Mouse (Mus musculus): Measurements from ENCODE around the gene Alg12. TPM values are rescaled to one million over a fixed set of nuclear protein-coding genes. Genes with fewer than 3 reads are reported as not detected.

Gene Alg12
- polyA plus RNA-seq, 1 experiment = 6.3 TPM

DNA sequence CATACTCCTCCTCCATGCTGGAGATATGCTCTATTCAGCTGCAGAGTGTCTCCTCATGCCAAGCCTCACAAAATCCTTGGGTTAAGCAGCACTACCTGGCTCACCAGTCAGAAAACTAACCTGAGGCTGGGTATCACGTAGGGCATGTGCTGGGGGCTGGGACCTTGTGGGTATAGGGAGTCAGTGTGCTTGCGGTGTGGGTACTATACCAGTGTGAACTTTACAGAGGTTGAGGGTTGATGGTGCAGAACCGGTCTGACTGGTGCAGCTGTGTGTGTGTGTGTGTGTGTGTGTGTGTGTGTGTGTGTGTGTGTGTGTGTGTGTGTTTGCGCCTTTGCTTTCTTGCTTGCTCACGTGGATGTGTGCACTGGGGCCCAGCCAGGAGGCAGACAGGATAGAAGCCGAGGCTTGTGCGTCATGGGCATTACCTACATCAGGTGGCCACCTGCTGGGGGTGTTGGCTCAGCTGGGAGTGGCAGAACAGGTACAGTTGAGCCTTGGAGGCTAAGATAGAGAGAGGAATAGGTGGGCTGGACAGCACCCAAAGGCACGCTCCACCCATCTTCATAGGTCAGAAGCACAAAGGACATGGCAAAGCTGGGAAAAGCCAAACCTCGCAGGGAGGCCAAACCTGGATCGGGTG, 32.5 kb upstream of the Alg12 start:
- H3K27ac ChIP-seq (ENCODE audit: control insufficient read depth, insufficient read depth, low read depth, low read length, poor library complexity) = no peak overlapping the region
- 67% methylated on average over 10 of the region's 10 CpGs for WGBS
- H3K4me3 ChIP-seq (replicated peaks; ENCODE audit: control insufficient read depth, low read depth, low read length) = no peak overlapping the region
- H3K4me1 ChIP-seq (ENCODE audit: control insufficient read depth, insufficient read depth, low read length) = no peaks in the 10 kb centered on the region
- no peak for TF ChIP-seq CTCF (IDR thresholded peaks at IDR 0.05; ENCODE audit: control insufficient read depth, insufficient read depth, low read length)
- TF ChIP-seq POLR2A (IDR thresholded peaks at IDR 0.05; ENCODE audit: borderline replicate concordance, control insufficient read depth, low read depth, low read length) = no peak

DNA sequence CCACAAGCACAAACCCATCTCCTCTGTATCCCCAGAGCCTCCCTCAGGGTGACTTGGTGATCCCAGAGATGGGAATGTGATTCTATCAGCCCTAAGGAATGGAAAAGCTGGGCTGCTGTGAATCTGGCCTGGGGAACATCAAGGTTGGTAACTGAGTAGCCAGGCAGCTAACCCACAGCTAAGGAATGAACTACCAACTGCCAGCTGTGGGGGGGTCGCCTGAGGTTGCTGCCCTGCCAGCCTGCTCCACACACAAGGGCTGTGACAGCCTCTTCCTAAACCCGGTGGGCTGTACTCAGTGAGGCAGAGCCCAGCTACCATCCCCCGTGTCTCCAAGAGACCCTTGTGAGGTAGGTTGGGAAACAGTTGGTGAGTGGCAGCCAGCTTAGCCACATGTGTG, 32.0 kb upstream of the Alg12 start:
- Histone ChIP-seq H3K27ac (ENCODE audit: control insufficient read depth, insufficient read depth, low read depth, low read length, poor library complexity) (no peak overlapping the region), H3K4me1 (ENCODE audit: control insufficient read depth, insufficient read depth, low read length) (no peaks in the 10 kb centered on the region), H3K4me3 (replicated peaks; ENCODE audit: control insufficient read depth, low read depth, low read length) (no peak overlapping the region)
- 69% methylated on average over 3 of the region's 3 CpGs for WGBS
- TF ChIP-seq POLR2A (IDR thresholded peaks at IDR 0.05; ENCODE audit: borderline replicate concordance, control insufficient read depth, low read depth, low read length) (no peak), CTCF (IDR thresholded peaks at IDR 0.05; ENCODE audit: control insufficient read depth, insufficient read depth, low read length) (no peak)

DNA sequence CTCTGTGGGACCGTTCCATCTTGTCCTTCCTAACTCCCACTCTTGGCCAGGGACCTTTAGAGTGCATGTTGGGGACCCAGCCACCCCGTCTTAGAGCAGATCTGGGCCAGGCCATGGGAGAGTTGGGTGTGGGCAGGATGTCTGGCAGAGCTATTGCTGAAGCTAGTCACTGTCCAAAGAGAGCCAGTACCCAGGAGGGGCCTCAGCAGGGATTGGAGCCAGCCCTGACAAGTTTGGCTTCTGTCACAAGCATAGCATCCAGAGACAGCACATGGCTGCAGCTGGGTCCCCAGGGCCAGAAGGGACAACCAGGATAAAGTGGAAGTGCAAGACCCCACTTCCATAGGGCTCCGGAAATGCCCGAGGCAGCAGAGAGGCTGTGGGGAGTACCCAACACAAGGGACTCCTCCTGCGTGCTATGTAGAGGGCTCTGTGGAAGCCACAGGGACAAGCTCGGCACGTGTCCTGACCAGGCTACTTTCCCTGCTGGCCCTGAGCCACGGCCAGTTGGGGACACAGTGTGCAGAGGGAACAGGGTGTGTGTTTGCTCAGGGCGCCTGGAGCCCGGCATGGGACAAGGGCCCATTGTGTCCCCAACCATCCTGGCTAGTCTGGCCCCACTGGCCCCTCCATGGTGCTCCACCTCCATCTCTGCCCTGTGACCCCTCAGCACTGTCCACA, 31.2 kb upstream of the Alg12 start:
- WGBS = 75% methylated on average over 10 of the region's 10 CpGs
- Histone ChIP-seq H3K27ac (ENCODE audit: control insufficient read depth, insufficient read depth, low read depth, low read length, poor library complexity) (no peak overlapping the region), H3K4me3 (replicated peaks; ENCODE audit: control insufficient read depth, low read depth, low read length) (no peak overlapping the region), H3K4me1 (ENCODE audit: control insufficient read depth, insufficient read depth, low read length) (no peaks in the 10 kb centered on the region)
- TF ChIP-seq POLR2A (IDR thresholded peaks at IDR 0.05; ENCODE audit: borderline replicate concordance, control insufficient read depth, low read depth, low read length) (no peak), CTCF (IDR thresholded peaks at IDR 0.05; ENCODE audit: control insufficient read depth, insufficient read depth, low read length) (no peak)

DNA sequence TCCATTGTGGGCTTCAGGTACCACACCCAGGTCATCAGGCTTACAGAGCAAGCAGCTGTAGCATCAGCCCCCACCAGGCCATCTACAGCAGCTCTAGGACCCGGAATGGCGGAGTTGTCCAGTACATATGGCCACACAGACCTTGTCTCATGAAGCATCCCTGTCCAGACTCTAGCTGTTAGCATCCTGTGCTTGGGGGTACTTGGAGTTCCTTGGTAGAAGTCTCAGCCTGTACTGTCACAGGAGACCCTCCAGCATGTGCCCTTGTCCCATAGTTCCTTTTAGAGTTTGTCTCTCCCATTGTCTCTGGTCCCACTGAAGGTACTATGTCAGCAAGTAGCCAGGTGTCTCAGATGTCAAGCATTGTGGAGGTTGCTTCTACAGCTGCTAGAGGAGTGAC, 30.5 kb upstream of the Alg12 start:
- TF ChIP-seq CTCF (IDR thresholded peaks at IDR 0.05; ENCODE audit: control insufficient read depth, insufficient read depth, low read length) = no peak
- TF ChIP-seq POLR2A (IDR thresholded peaks at IDR 0.05; ENCODE audit: borderline replicate concordance, control insufficient read depth, low read depth, low read length) = no peak
- 86% methylated on average over 2 of the region's 2 CpGs for WGBS
- Histone ChIP-seq H3K4me3 (replicated peaks; ENCODE audit: control insufficient read depth, low read depth, low read length) (no peak overlapping the region), H3K27ac (ENCODE audit: control insufficient read depth, insufficient read depth, low read depth, low read length, poor library complexity) (no peak overlapping the region), H3K4me1 (ENCODE audit: control insufficient read depth, insufficient read depth, low read length) (no peaks in the 10 kb centered on the region)

DNA sequence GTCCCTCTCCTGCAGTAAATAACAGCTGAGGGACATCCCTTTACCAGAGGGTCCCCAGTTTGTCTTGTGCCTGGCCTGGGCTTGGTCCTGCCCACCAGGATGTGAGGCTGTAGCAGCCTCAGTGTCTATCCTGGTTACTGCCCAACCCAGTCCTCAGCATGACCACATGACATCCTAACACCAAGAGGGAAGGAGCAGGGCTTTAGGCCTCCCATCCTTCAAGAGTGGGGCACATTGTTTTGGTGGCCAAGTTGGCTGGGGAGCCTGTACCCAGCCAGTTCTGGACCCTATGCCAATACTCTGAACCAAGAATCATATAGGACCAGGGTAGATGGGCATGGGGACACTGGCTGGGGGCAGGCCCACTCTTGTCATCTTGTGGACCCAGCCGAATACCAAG, 29.5 kb upstream of the Alg12 start:
- Histone ChIP-seq H3K4me1 (ENCODE audit: control insufficient read depth, insufficient read depth, low read length) (no peaks in the 10 kb centered on the region), H3K4me3 (replicated peaks; ENCODE audit: control insufficient read depth, low read depth, low read length) (no peak overlapping the region), H3K27ac (ENCODE audit: control insufficient read depth, insufficient read depth, low read depth, low read length, poor library complexity) (no peak overlapping the region)
- TF ChIP-seq CTCF (IDR thresholded peaks at IDR 0.05; ENCODE audit: control insufficient read depth, insufficient read depth, low read length) (no peak), POLR2A (IDR thresholded peaks at IDR 0.05; ENCODE audit: borderline replicate concordance, control insufficient read depth, low read depth, low read length) (no peak)
- WGBS = 87% methylated on average over 1 of the region's 1 CpGs

DNA sequence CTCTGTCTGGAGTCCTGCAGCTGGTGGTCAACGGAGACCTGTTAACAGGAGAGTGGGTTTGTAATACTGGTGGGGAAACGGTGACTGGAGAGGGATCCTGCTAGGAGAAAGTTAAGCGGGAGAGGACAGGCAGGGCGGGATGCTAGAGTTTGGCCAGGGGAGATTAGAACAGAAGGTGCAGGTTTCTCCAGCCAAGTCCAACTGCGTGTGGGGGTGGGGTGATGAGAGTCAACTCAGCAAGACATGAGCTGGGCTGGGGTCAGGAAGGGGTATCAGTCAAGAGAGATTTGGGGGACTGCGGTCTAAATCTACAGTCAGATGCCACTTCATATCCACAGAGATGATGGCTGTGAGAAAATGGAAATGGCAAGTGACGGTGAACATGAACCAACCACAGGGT, 25.8 kb upstream of the Alg12 start:
- TF ChIP-seq CTCF (IDR thresholded peaks at IDR 0.05; ENCODE audit: control insufficient read depth, insufficient read depth, low read length) (no peak), POLR2A (IDR thresholded peaks at IDR 0.05; ENCODE audit: borderline replicate concordance, control insufficient read depth, low read depth, low read length) (no peak)
- Histone ChIP-seq H3K4me1 (ENCODE audit: control insufficient read depth, insufficient read depth, low read length) (no peaks in the 10 kb centered on the region), H3K27ac (ENCODE audit: control insufficient read depth, insufficient read depth, low read depth, low read length, poor library complexity) (no peak overlapping the region), H3K4me3 (replicated peaks; ENCODE audit: control insufficient read depth, low read depth, low read length) (no peak overlapping the region)
- 91% methylated on average over 7 of the region's 7 CpGs for WGBS

- 40% methylated on average over 8 of the region's 8 CpGs for WGBS
- Histone ChIP-seq H3K27ac (ENCODE audit: control insufficient read depth, insufficient read depth, low read depth, low read length, poor library complexity) (no peak overlapping the region), H3K4me1 (ENCODE audit: control insufficient read depth, insufficient read depth, low read length) (no peaks in the 10 kb centered on the region), H3K4me3 (replicated peaks; ENCODE audit: control insufficient read depth, low read depth, low read length) (no peak overlapping the region)
- no peak for TF ChIP-seq CTCF (IDR thresholded peaks at IDR 0.05; ENCODE audit: control insufficient read depth, insufficient read depth, low read length)
- TF ChIP-seq POLR2A (IDR thresholded peaks at IDR 0.05; ENCODE audit: borderline replicate concordance, control insufficient read depth, low read depth, low read length) = no peak
Observed at GRCm38 (mm10) chr15:88843486-88844097, 24.5 kb upstream of the Alg12 start.

DNA sequence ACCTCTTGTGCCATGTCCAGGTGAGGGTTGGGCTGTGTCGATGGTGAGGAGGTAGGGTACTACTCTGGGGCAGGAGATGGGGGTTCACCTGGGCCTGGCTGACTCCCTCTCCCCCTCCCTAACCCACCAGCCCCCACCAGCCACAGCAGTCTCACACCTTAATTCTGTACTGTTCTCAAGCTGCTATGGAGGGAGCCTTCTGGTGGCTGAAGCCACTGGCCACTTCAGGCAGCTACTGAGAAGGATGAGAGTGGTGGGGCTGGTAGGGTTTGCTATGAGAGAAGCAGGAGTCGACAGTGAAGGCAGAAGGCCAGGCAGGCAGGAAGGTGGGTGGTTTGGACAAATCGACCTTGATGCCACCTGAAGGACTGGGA, 23.2 kb upstream of the Alg12 start:
- 71% methylated on average over 3 of the region's 3 CpGs for WGBS
- H3K27ac ChIP-seq (ENCODE audit: control insufficient read depth, insufficient read depth, low read depth, low read length, poor library complexity) = no peak overlapping the region
- H3K4me1 ChIP-seq (ENCODE audit: control insufficient read depth, insufficient read depth, low read length) = no peaks in the 10 kb centered on the region
- TF ChIP-seq POLR2A (IDR thresholded peaks at IDR 0.05; ENCODE audit: borderline replicate concordance, control insufficient read depth, low read depth, low read length) (no peak), CTCF (IDR thresholded peaks at IDR 0.05; ENCODE audit: control insufficient read depth, insufficient read depth, low read length) (no peak)
- no peak overlapping the region for H3K4me3 ChIP-seq (replicated peaks; ENCODE audit: control insufficient read depth, low read depth, low read length)
